Mouse (Mus musculus): ENCODE data around the gene H2al1a.

H2al1a gene

DNA sequence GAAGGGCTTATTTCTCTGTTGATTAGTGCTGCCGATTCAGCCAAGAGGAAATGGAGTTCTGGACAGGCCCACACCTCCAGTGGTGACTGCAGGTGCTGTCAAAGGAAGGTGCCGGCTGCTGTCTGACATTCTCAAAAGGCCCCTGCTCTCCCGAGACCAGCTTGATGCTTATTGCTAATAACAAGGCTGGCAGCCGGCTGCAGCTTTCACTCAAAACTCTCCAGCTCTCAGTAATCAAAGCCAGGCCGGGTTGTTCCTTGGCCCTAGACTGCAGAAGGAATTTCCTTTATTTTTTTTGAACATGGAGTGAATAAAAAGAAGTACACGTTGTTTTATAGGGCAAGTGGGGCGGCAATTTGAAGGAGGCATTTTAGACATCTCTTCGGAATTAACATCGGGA is 46.7 kb downstream of the H2al1a start:
- no peak for DNase-seq (ENCODE audit: low spot score in 2 of 2)

DNA sequence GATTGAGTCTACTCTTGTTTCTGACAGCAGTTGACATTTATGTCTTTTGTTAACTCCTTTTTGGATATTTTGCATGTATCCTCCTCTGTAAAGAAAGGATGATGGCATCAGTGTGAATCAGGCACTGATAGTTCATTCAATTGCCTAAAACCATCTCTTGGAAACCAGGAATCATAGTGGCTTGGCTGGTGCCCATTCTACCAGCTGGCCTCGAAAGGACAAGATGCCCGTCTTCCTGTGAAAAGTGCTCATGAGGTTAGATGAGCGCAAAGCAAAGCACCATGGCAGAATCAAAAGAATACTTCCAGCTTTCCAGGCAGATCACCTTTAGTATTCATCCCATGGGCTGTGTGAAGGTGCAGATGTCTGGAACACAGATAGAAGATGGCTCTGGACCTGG is 47.7 kb downstream of the H2al1a start:
- no peak for DNase-seq (ENCODE audit: low spot score in 2 of 2)

All from cerebellum, postnatal 4 days (tissue).